8 mouse cellular contexts compared by ENCODE assay signal in the genomic region with DNA sequence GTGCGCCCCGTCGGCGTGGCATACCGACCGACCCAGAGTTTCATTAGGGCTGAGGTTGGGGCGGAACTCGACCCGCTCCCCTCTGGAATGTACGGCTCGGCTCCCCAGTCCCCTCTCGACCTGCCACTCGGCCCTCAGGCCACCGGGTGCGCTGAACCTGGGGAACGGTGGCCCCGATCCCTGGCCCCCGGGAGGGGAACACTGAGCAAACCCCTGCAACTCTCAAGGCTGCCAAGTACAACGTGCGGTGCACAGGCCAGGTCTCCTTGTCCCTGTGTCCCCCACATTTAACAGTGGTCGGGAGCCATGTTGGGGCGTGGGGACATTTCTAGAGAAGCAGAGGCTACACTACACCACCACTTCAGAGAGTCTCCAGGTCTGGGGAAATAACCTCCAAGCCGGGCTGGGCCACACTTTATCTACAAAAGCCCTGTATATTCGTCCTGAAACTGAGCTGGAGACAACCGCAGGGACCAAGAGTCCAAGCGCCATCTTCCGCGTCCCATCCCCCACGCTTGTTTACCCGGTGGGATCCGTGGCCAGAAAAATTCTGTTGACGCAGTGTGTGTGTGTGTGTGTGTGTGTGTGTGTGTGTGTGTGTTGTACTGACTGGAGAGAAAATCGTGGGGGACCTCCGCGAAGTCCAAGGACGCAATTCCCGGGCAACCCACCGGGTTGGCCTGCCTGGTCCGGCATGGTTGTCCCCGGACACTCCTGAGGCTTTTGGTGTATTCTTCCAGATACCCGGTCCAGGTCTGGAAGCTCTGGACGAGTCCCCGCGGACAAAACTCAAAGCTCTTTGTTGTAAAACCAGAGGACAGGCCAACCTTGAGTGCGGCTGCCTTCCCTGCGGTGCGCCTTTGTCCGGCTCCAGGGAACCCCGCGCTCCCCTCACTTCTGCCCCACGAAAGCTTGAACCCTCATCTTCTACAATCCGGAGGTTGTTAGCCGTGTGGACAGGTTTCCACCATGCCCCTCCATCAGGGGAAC. TPM values are rescaled to one million over a fixed set of nuclear protein-coding genes. Genes with fewer than 3 reads are reported as not detected.
DNase-seq lines count a peak whose midpoint lies in the region; ATAC-seq and TF ChIP-seq lines count a peak whose summit lies in the region.

No protein-coding gene starts in this region.

- peak overlapping the region; percentile 100 for H3K9ac ChIP-seq in heart, embryonic 16.5 days (ENCODE audit: low read length)
- peak overlapping the region; percentile 63 for H3K9ac ChIP-seq in liver, embryonic 16.5 days (ENCODE audit: low read depth, low read length)

- peaks cover 46% of the 10 kb centered on the region for H3K4me1 ChIP-seq in forebrain, embryonic 10.5 days
- peaks cover 16% of the 10 kb centered on the region for H3K4me1 ChIP-seq in heart, embryonic 16.5 days (ENCODE audit: control insufficient read depth, insufficient read depth, low read length)
- H3K4me1 ChIP-seq in liver, embryonic 16.5 days (ENCODE audit: control insufficient read depth, low read depth, low read length), result peaks cover 12% of the 10 kb centered on the region
- peaks cover 22% of the 10 kb centered on the region for H3K4me1 ChIP-seq in olfactory bulb, adult 2 months (ENCODE audit: control insufficient read depth, insufficient read depth, low read length)

- H3K9me3 ChIP-seq in forebrain, embryonic 10.5 days, result no peaks in the 10 kb centered on the region
- no peaks in the 10 kb centered on the region for H3K9me3 ChIP-seq in heart, embryonic 16.5 days (replicated peaks; ENCODE audit: control insufficient read depth, low read length)
- no peaks in the 10 kb centered on the region for H3K9me3 ChIP-seq in liver, embryonic 16.5 days (replicated peaks; ENCODE audit: control insufficient read depth, low read length)

- no peak for TF ChIP-seq CTCF in olfactory bulb, adult 2 months (IDR thresholded peaks at IDR 0.05; ENCODE audit: insufficient read depth, low read depth, low read length)

- H3K27ac ChIP-seq in forebrain, embryonic 10.5 days, result peak overlapping the region; percentile 100
- H3K27ac ChIP-seq in heart, embryonic 16.5 days (ENCODE audit: low read length), result peak overlapping the region; percentile 100
- H3K27ac ChIP-seq in liver, embryonic 16.5 days (ENCODE audit: low read length), result peak overlapping the region; percentile 91
- H3K27ac ChIP-seq in olfactory bulb, adult 2 months (ENCODE audit: insufficient read depth, low read depth, low read length), result peak overlapping the region; percentile 100

- DNase-seq in 416B (ENCODE audit: low read depth), result peak; percentile 72
- peak; percentile 85 for DNase-seq in adrenal gland, postnatal 14 days
- DNase-seq in forebrain, embryonic 10.5 days (ENCODE audit: extremely low spot score, low spot score), result peak; percentile 75
- DNase-seq in kidney, postnatal 25 days, result peak; percentile 87 to 88
- peak; percentile 74 for DNase-seq in yolk sac, embryonic 10.5 days (ENCODE audit: low spot score)

- H3K36me3 ChIP-seq in forebrain, embryonic 10.5 days (replicated peaks), result no peaks in the 10 kb centered on the region
- no peaks in the 10 kb centered on the region for H3K36me3 ChIP-seq in heart, embryonic 16.5 days (ENCODE audit: control insufficient read depth, insufficient read depth)
- no peaks in the 10 kb centered on the region for H3K36me3 ChIP-seq in liver, embryonic 16.5 days (ENCODE audit: control insufficient read depth, insufficient read depth)

- no peak for ATAC-seq in heart, embryonic 16.5 days (replicated peaks; ENCODE audit: extremely low read depth, insufficient read depth, low FRiP score)
- ATAC-seq in liver, embryonic 16.5 days (ENCODE audit: low read depth), result no peak

- TF ChIP-seq POLR2A in olfactory bulb, adult 2 months (IDR thresholded peaks at IDR 0.05; ENCODE audit: insufficient read depth, low read depth, low read length), result 0 out of 2 replicates have a peak, but pooled peaks have one; percentile 23

- no peaks in the 10 kb centered on the region for H3K27me3 ChIP-seq in forebrain, embryonic 10.5 days (ENCODE audit: poor library complexity, severe bottlenecking)
- H3K27me3 ChIP-seq in heart, embryonic 16.5 days (ENCODE audit: control insufficient read depth, insufficient read depth, low read length), result no peaks in the 10 kb centered on the region
- peaks cover 96% of the 10 kb centered on the region for H3K27me3 ChIP-seq in liver, embryonic 16.5 days (ENCODE audit: control insufficient read depth, insufficient read depth, low read depth, low read length)

- WGBS in forebrain, embryonic 10.5 days, result under 1% methylated on average over 53 of the region's 53 CpGs
- under 1% methylated on average over 53 of the region's 53 CpGs for WGBS in heart, embryonic 16.5 days
- WGBS in liver, embryonic 16.5 days (ENCODE audit: insufficient replicate concordance), result under 1% methylated on average over 53 of the region's 53 CpGs
- WGBS in olfactory bulb, adult 2 months, result under 1% methylated on average over 53 of the region's 53 CpGs

- peak overlapping the region; percentile 100 for H3K4me3 ChIP-seq in forebrain, embryonic 10.5 days
- H3K4me3 ChIP-seq in heart, embryonic 16.5 days (ENCODE audit: low read length), result peak overlapping the region; percentile 79
- peak overlapping the region; percentile 66 for H3K4me3 ChIP-seq in liver, embryonic 16.5 days (ENCODE audit: low read depth, low read length)
- H3K4me3 ChIP-seq in olfactory bulb, adult 2 months (ENCODE audit: insufficient read depth, low read depth, low read length), result peak overlapping the region; percentile 96

- peak overlapping the region; percentile 78 for H3K4me2 ChIP-seq in heart, embryonic 16.5 days (ENCODE audit: low read depth, low read length)
- H3K4me2 ChIP-seq in liver, embryonic 16.5 days (ENCODE audit: low read depth, low read length), result peak overlapping the region; percentile 68

RNA-seq across cellular contexts. Expression of a gene that starts 3.1 kb away (rescaled TPM):
- total RNA-seq in adrenal gland, postnatal 14 days (2021), result 86.0 and 91.0 TPM in 2 replicates
- polyA plus RNA-seq in forebrain, embryonic 10.5 days (2016; fragmentation: Nextera tagmentation; extraction: Ambion mirVana), result 21.5 and 22.7 TPM in 2 replicates
- 17.6 and 18.6 TPM in 2 replicates for polyA plus RNA-seq in heart, embryonic 16.5 days (2015; fragmentation: Nextera tagmentation; extraction: Ambion mirVana)
- 2.6 and 3.4 TPM in 2 replicates for polyA plus RNA-seq in liver, embryonic 16.5 days (2015; fragmentation: Nextera tagmentation; extraction: Ambion mirVana)
- not detected in 2 replicates for polyA plus RNA-seq in olfactory bulb, adult 2 months (2012; ENCODE audit: insufficient read depth, insufficient read length, low replicate concordance, missing spikeins)
